In genomic region chr1:54864928-54865652, GRCm38 (mm10) we compare ENCODE assay signal across 28 mouse cellular contexts.
DNase-seq lines count a peak whose midpoint lies in the region; ATAC-seq and TF ChIP-seq lines count a peak whose summit lies in the region.
"Had no signal": no experiment of that assay in that cellular context is flagged by ENCODE, and none has a peak within 500 bp of the region (broad histone marks: within the 10 kb centered on the region; RNA-seq: fewer than 3 reads in every experiment).

No protein-coding gene starts in this region.

- H3K4me2 ChIP-seq in heart, embryonic 13.5 days: no peak overlapping the region
- H3K4me2 ChIP-seq in lung, embryonic 14.5 days: no peak overlapping the region
- H3K4me2 ChIP-seq: forebrain, embryonic 13.5 days; heart, embryonic 12.5 days; hindbrain, embryonic 14.5 days; limb, embryonic 15.5 days; liver, embryonic 13.5 days; lung, embryonic 15.5 days; midbrain, embryonic 11.5 days; neural tube, embryonic 12.5 days had no signal

- no peak for TF ChIP-seq POLR2A in lung, adult 2 months (IDR thresholded peaks at IDR 0.05; ENCODE audit: borderline replicate concordance, extremely low read depth, low read depth, low read length)

- no peak for TF ChIP-seq CTCF in lung, embryonic 14.5 days (IDR thresholded peaks at IDR 0.05; ENCODE audit: low read depth)
- TF ChIP-seq CTCF in lung, adult 2 months (IDR thresholded peaks at IDR 0.05; ENCODE audit: insufficient read depth, low read length): no peak

- H3K27me3 ChIP-seq in heart, embryonic 13.5 days (replicated peaks): no peaks in the 10 kb centered on the region
- H3K27me3 ChIP-seq in lung, embryonic 14.5 days (ENCODE audit: insufficient read depth, low read length): no peaks in the 10 kb centered on the region
- H3K27me3 ChIP-seq: forebrain, embryonic 13.5 days; heart, embryonic 12.5 days; limb, embryonic 15.5 days; liver, embryonic 13.5 days; lung, embryonic 15.5 days; neural tube, embryonic 12.5 days; Patski had no signal

- no peak for DNase-seq in heart, postnatal 36 days
- no peak for DNase-seq in lung, embryonic 14.5 days
- DNase-seq in lung, adult 2 months: no peak
- DNase-seq in embryo, embryonic 10.5 days (ENCODE audit: low spot score): no peak
- no peak for DNase-seq in testis, postnatal 14 days (ENCODE audit: low spot score)
- DNase-seq: adrenal gland, postnatal 14 days; cerebellum, adult 11-12 months; cerebellum, adult 9-11 months; gastrocnemius, postnatal 25 days; heart, adult 18-20 months; kidney, adult 11 months; kidney, postnatal 25 days; liver, embryonic 13.5 days; right cerebral cortex, postnatal 4 days had no signal

- no peaks in the 10 kb centered on the region; the same call in 1 of the 2 replicates for H3K9me3 ChIP-seq in heart, embryonic 13.5 days
- H3K9me3 ChIP-seq in lung, embryonic 14.5 days (ENCODE audit: low read depth, low read length): no peaks in the 10 kb centered on the region
- H3K9me3 ChIP-seq: forebrain, embryonic 13.5 days; heart, embryonic 12.5 days; limb, embryonic 15.5 days; liver, embryonic 13.5 days; lung, embryonic 15.5 days; neural tube, embryonic 12.5 days had no signal

- peaks cover 51% of the 10 kb centered on the region for H3K4me1 ChIP-seq in heart, embryonic 13.5 days
- H3K4me1 ChIP-seq in lung, embryonic 14.5 days (ENCODE audit: insufficient read depth): no peaks in the 10 kb centered on the region
- peaks cover 11% of the 10 kb centered on the region for H3K4me1 ChIP-seq in lung, adult 2 months (ENCODE audit: control insufficient read depth, insufficient read depth, low read length)

- H3K4me3 ChIP-seq in heart, embryonic 13.5 days: no peak overlapping the region
- H3K4me3 ChIP-seq in lung, embryonic 14.5 days (ENCODE audit: low read depth, low read length): no peak overlapping the region
- no peak overlapping the region for H3K4me3 ChIP-seq in lung, adult 2 months (replicated peaks; ENCODE audit: extremely low read depth, low read depth, low read length)
- H3K4me3 ChIP-seq: forebrain, embryonic 13.5 days; heart, embryonic 12.5 days; limb, embryonic 15.5 days; liver, embryonic 13.5 days; lung, embryonic 15.5 days; myocyte; neural tube, embryonic 12.5 days had no signal

- no peak overlapping the region for H3K9ac ChIP-seq in heart, embryonic 13.5 days
- H3K9ac ChIP-seq in lung, embryonic 14.5 days: no peak overlapping the region
- H3K9ac ChIP-seq: forebrain, embryonic 13.5 days; heart, embryonic 12.5 days; hindbrain, embryonic 14.5 days; limb, embryonic 15.5 days; liver, embryonic 13.5 days; lung, embryonic 15.5 days; neural tube, embryonic 12.5 days had no signal

- ATAC-seq in heart, embryonic 13.5 days (ENCODE audit: extremely low read depth, insufficient number of reproducible peaks, low FRiP score, low TSS enrichment): no peak
- peak; percentile 15; the same call in 1 of the 2 replicates for ATAC-seq in lung, embryonic 14.5 days (ENCODE audit: insufficient read depth)
- ATAC-seq in common myeloid progenitor, adult 5-6 weeks (replicated peaks; ENCODE audit: low read depth, poor library complexity, severe bottlenecking): peak; percentile 34
- ATAC-seq in megakaryocyte progenitor cell, adult 5-6 weeks (replicated peaks; ENCODE audit: poor library complexity): peak; percentile 80
- ATAC-seq: forebrain, embryonic 13.5 days; inflammation-experienced regulatory T-cells, adult 6 months; Patski had no signal

- no peaks in the 10 kb centered on the region for H3K36me3 ChIP-seq in heart, embryonic 13.5 days
- no peaks in the 10 kb centered on the region for H3K36me3 ChIP-seq in lung, embryonic 14.5 days (ENCODE audit: insufficient read depth)
- H3K36me3 ChIP-seq: heart, embryonic 12.5 days; limb, embryonic 15.5 days; liver, embryonic 13.5 days; neural tube, embryonic 12.5 days had no signal

- intact Hi-C loops in heart, postnatal 36 days (cut with DNase I): loop anchor here (5.0 kb wide), 2 partner anchors 32 to 33 kb away; no protein-coding TSS in a partner anchor

- H3K27ac ChIP-seq in heart, embryonic 13.5 days (replicated peaks): peak overlapping the region; percentile 41
- no peak overlapping the region for H3K27ac ChIP-seq in lung, embryonic 14.5 days (ENCODE audit: low read depth)
- H3K27ac ChIP-seq: forebrain, embryonic 13.5 days; limb, embryonic 15.5 days; liver, embryonic 13.5 days; lung, embryonic 15.5 days; macrophage; neural tube, embryonic 12.5 days had no signal

- 58% methylated on average over 7 of the region's 7 CpGs for WGBS in heart, embryonic 13.5 days
- WGBS in lung, embryonic 14.5 days: 74% methylated on average over 7 of the region's 7 CpGs
- WGBS in lung, adult 2 months: 68% methylated on average over 7 of the region's 7 CpGs
